Mouse (Mus musculus) liver, embryonic 14.5 days (tissue): ENCODE measurements around the gene Lman2l.

Experiments used
- CTCF ChIP-seq: IDR thresholded peaks from 2 replicates; pipeline ENCODE4 v1.5.1; 2016; ENCODE audit warnings: antibody characterized with exemption, low read depth, control low read depth
- EP300 ChIP-seq: IDR thresholded peaks from 2 replicates; pipeline ENCODE4 v1.6.1; 2016; ENCODE audit warnings: antibody characterized with exemption, low read depth

DNA sequence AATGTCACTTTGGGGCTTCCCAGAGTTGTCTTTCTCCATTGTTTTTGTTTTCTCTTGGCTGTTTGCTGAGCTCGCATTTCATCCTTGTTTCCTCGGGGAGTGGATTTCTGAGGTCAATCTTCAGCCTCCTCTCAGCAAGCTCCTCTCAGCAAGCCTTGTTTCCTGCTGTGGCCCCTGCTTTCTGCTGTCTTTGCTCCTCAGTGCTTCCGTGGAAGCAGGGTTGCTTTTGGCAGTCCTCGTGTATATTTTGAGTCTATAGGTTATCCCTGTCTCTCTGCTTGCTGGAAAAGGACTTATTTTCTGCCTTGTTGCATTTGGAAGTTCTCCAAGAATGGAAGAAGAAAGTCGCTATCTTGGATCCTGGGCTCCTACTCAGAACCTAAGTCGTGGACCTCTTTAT is 48.0 kb downstream of the Lman2l start:
- TF ChIP-seq CTCF (no peak), EP300 (no peak)
